Mouse (Mus musculus) thymus, postnatal 4 days (tissue): ENCODE data around the gene Tex26.

Experiments used
- DNase-seq: peaks from one replicate; pipeline ENCODE4 v3.0.0; 2021

The Tex26 gene

DNA sequence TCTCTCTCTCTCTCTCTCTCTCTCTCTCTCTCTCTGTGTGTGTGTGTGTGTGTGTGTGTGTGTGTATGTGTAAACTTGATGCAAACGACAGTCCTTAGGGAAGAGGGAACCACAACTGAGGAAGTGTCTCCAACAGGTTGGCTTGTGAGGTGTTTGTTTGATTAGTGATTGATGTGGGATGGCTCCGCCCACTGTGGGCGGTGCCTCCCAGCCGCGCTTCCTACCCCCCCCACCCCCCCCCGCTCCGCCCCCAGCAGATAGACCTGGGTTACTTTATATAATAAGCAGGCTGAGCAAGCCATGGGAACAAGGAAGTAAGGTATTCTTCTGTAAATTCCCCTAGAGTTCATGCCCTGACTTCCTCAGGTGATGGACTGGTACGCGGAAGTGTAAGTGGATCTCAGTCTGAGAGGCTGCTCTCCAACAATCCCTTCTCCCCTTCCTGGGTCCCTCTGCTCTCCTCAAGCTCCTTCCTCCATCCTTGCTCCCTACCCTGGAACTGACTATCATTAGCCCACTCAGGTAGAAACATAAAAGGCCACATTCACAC lies 5.2 kb upstream of the Tex26 start:
- no peak for DNase-seq

DNA sequence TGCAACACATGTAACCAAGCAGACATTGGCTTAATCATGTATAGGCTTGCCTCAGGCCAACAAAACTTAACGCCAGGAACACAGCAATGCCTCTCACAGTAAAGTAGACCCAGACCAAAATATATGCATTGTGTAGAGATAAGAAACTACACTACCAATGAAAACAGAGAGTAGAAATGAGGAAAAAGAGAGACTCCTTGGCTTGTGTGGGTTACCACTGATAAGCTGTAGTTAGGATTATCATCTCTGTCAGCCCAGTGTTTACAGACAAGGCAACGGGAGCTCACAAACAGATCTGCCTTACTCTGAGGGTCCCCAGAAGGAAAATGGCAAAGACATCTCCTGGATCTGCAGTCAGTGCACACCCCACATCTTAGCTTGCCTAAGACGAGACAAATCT lies 2.9 kb upstream of the Tex26 start:
- no peak for DNase-seq

DNA sequence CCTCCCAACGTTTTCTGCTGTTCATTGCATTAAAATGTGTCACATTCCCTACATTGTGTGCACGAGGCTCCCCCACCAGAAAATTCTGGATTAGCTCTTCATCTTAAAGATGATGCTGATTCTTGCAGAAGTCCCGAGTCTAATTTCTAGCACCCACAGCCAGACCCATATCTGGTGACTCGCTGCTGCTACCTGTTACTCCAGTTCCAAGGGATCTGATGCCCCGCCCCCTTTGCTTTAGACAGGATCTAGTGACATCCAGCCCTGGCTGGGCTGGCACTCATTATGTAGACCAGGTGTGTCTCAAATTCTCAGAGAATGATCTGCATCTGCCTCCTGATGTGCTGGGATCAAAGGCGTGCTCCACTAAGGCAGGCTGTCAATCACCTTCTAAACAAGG lies 2.3 kb upstream of the Tex26 start:
- DNase-seq: no peak

DNA sequence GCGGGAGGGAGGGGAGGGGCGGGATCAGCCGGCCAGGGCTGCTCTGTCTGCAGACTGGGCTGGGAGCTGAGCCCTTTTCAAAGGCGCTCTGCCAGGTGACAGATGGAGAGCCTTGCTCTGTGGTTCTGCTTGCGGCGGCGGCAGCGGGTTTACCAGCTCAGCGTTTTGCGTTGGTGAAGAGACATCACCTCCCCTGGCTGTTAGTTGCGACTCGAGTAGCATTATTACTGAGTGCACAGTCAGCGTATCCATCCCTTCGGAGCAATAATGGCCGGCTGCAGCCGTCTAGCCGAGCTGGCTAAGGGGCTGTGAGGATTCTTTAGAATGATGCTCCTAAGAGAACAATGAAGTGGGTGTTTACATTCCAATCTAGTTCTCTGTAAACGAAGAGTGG lies 717 bp downstream of the Tex26 start:
- peak; percentile 71 for DNase-seq

- no peak for DNase-seq
Observed at GRCm38 (mm10) chr5:149441646-149442276, 2.3 kb downstream of the Tex26 start.

GRCm38 (mm10) chr5:149442277-149442660 lies 2.8 kb downstream of the Tex26 start:
- no peak for DNase-seq

- DNase-seq: no peak
Observed at GRCm38 (mm10) chr5:149444451-149444850, 5.0 kb downstream of the Tex26 start.

- peak; percentile 49 for DNase-seq
Observed at GRCm38 (mm10) chr5:149446495-149446894, 7.0 kb downstream of the Tex26 start.

DNA sequence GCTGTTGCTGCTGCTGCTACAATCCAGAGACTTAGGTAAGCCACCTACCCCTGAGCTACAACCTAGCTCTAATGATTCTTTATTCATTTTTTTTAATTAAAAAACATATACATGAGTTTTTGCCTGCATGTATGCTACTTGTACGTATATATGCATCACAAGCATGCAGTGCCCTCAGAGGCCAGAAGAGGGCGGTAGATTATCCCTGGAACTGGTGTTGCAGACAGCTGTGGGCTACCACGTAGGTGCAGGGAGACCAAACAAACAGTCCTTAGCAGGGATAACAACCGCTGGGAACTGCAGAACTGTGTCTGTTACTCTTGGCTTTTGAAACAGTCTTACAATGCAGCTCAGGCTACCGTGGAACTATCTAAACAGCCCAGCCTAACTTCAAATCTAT lies 8.3 kb downstream of the Tex26 start:
- DNase-seq: peak; percentile 61

DNA sequence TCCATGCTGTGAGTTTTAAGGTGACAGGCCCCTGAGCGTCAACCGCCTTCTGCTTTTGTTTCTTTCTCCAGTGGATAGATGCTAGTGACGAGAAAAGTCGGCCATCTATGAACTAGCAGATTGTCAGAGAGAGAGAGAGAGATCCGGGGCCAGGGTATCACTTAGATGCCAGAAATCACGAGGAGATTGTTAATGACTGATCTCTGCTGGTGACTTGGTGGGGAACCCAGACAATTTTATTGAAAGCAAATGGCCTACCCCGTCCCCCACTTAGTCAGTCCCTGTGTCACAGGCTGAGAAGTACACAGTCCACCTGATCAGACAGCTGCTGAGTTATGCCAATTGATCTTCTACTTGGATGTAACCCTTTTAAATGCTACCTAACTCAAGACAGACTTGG lies 9.9 kb downstream of the Tex26 start:
- DNase-seq: no peak

- DNase-seq: no peak
Observed at GRCm38 (mm10) chr5:149451209-149451681, 11.8 kb downstream of the Tex26 start.

- peak; percentile 93 for DNase-seq
Observed at GRCm38 (mm10) chr5:149454281-149454680, 14.8 kb downstream of the Tex26 start.

- DNase-seq: peak; percentile 70
Observed at GRCm38 (mm10) chr5:149456544-149456943, 17.1 kb downstream of the Tex26 start.

DNA sequence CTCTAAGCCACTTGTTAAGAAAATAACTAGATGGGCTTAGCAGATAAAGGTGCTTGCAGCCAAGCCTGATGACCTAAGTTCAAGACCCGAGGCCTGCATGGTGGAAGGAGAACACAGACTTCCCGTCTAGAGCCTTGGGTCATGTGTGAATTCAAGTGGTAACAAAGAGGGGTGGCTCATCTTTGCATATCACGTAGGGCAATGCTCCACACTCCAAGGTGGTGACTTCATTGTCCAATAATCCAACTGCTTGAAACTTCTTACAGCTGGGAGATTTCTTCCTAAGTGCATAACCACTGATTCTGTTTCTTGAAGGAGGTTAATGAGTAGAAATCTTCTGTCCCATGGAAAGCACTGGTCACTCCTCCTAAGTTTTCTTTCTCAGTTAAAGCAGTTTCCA lies 22.6 kb downstream of the Tex26 start:
- DNase-seq: no peak

- DNase-seq: no peak
Observed at GRCm38 (mm10) chr5:149465305-149465704, 25.8 kb downstream of the Tex26 start.

DNA sequence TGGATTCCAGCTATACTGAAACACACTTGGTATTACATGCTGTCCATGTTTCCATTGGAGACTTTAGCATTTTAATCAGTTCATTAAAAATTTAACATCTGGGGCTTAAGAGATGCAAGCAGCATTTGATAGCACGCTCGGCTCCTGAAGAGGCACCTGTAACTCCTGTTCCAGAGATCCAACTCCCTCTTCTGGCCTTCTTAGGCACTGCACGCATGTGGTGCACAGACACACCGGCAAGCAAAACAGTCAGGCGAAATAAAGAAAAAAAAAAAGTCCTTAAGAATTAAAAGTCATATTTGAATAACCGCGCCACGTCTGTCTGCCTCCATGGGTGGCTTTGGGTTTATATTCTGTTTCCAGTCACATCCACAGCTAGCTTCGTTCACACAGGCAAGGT lies 34.7 kb downstream of the Tex26 start:
- DNase-seq: peak; percentile 46

DNA sequence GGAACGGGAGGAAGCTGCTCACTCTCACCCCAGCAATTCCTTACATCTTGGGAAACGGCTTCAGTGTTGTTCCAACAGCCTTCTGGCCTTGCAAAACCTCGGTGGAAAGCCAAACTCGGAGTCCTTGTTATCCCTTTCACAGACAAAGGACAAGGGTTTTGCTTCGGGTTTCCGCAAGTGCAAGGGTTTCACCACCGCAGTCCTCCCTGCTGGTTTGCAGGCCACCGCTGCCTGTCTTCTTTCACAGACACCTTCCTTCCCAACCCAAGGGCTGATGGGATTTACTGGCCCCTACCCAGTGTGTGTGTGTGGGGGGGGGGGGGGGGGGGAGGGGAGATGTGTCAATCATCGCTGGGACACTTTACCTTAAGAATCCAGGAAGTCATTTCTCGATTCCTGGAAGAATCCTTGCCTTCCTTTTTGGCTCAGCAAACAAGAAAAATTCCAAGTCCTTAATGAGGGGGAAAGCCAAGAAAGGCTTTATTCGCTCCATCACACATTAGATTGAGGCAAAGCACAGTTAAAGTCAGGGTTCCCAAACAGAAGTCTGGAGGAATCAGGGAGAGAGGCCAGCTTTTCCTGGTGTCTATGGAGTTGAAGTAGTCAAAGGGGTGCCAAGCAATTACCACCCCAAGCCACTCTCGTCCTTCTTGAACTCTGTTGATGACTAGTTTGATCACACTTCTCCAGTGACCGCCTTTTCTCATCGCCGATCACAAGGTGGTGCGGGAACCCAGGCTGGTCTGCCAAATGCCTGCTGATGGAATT lies 35.4 kb downstream of the Tex26 start:
- no peak for DNase-seq

DNA sequence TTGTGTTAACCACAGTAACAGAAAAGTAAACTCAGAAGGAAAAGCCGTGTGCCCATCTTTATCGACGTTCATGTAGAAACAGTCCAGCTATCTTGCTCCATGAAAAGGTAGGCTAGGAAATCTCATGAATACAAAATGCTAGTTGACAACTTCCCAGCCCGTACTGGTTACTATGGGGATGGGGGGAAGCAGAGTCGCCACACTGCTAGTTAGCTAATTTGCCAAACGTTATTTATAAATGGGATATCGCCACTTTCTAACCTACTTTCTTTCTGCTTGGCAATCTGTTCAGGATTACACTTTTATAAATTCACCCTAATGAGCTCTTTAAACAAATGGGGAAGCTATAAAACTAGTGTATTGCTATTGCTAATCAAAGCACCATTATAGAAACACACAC lies 42.5 kb downstream of the Tex26 start:
- no peak for DNase-seq

DNA sequence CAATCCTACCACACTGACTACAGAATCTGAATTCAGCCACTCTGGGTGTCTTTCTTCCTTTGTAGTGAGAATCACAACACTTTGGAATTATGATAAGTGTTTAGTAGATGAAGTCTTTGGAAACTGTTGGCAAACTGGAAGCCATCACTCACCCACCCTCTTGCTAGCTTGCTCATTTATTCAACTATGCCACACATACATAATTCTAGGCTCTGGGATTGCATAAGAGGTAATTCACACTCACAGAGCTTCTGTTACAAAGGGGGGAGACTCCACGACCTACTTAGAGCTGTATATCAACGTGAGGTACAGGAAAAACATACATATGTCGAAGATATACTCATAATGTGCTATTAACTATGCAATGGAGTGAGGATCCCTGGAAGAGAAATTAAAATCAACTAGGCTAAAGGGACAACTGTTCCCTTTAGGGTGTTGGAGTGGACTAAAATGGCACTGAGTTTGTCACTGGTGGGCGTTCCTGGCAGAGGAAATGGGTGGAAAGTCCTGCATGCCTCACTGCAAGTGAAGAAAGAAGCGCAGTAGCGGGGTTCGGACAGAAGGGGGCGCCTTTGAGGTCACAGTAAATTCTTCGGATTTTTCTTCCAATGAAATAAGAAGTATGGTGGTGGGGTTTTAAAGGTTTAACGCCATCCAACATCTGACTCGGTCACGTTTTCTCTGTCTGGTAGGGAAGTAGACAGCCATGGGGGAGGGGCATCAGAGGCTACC lies 44.0 kb downstream of the Tex26 start:
- peak; percentile 42 for DNase-seq

DNA sequence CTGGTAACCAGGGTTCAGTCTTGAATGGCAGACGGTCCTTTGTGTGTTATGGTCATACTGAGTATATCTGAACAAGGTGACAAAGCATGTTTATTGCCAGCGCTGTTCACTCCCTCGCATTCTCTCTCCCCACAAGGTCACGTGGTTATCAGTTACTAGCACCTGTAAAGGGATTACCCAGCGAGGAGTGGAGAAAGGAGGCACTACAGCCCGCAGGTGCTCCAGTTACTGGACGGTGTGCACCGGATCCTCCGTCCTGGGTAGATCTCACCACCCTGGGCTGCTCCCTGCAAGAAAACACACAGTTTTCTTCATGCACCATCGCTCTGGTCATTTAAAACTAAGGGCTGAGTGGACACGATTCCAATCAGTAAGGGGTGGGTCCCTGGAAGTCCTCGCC lies 44.8 kb downstream of the Tex26 start:
- DNase-seq: no peak

GRCm38 (mm10) chr5:149485447-149485846 lies 46.0 kb downstream of the Tex26 start:
- no peak for DNase-seq

GRCm38 (mm10) chr5:149488360-149489021 lies 49.0 kb downstream of the Tex26 start:
- DNase-seq: no peak

DNA sequence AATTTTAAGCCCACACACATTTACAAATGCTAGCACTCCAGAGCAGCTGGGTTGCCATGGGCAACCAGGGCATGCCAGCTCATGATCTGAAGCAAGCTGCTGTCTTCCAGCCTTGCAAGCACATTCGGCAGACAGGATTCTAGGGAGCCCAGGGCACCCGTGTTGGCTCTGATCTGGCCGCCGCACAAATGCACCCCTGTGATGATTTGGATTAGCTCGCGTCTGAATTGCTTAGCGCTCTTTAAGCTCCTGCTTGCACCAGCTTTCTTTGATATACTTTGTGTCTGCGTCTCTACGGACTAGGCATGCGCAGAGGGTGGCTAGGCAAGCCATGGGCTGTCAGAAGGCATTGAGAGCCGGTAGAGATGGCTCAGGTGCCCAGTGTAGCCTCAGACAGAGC lies 49.7 kb downstream of the Tex26 start:
- no peak for DNase-seq
